Mouse (Mus musculus) brown adipose tissue, adult 24 weeks (tissue): ENCODE measurements around the gene Olfr1356. TPM values are rescaled to one million over a fixed set of nuclear protein-coding genes. Genes with fewer than 3 reads are reported as not detected.
"Not testable (repeated sequence)": the region's sequence is repeated elsewhere in the genome, so short reads cannot be mapped to it uniquely, and the experiment has no call there.

Source experiments
- H3K27ac ChIP-seq: fragments of 200-500 bp; replicated peaks from 2 replicates; pipeline ENCODE4 v1.5.1; 2012; ENCODE audit warnings: low read depth, mild to moderate bottlenecking, low read length
- H3K4me1 ChIP-seq: fragments of 200-500 bp; 2 replicates; pipeline ENCODE4 v1.6.1; 2012; ENCODE audit warnings: low read length, mixed read lengths; ENCODE audit not compliant: control insufficient read depth, insufficient read depth, insufficient read length
- H3K4me3 ChIP-seq: fragments of 200-500 bp; 2 replicates; pipeline ENCODE4 v1.5.1; 2012; ENCODE audit warnings: low read depth, mild to moderate bottlenecking, low read length, moderate library complexity; ENCODE audit not compliant: insufficient read depth
- polyA plus RNA-seq: library from polyadenylated mRNA; stranded (reverse); fragments of >200 nt; gene quantifications from 2 replicates; pipeline ENCODE4 v1.2.4, GENCODE M21; 2012; ENCODE audit not compliant: missing spikeins, insufficient read depth, insufficient read length

Olfr1356 gene
- not detected in 2 replicates for polyA plus RNA-seq

DNA sequence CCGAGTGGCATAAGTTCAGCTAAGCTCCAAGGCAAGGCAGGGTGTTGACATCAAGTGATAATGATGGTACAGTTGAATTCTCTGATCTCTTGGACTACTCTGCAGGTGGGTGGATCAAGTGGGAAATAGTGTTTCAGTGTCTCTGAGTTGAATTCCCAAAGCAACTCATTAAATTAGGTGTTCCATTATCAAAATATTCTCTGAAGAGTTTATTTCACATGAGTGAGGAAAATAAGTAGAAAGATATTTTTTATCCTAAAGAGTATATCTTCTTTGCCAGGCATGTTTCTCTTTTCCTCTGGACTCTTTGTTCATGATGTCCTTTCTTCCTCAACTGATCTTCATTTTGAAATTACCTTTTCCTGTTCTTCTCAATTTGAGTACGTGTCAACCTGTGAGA is at the start of gene Olfr1356:
TSS of gene Olfr1356 (minus strand) at position 101 of the 400 bp plus-strand sequence.
- Histone ChIP-seq H3K4me1 (no peaks in the 10 kb centered on the region), H3K4me3 (no peak within 1 kb of the TSS), H3K27ac (no peak within 1 kb of the TSS)

GRCm38 (mm10) chr10:78875240-78875639 is 23.3 kb upstream of the Olfr1356 start, which contains the start of gene Olfr1355:
Gene Olfr1355, plus strand, starts transcription at chr10:78875540.
- no peak within 1 kb of the TSS for H3K4me3 ChIP-seq
- H3K27ac ChIP-seq, result no peak within 1 kb of the TSS
- no peaks in the 10 kb centered on the region for H3K4me1 ChIP-seq

DNA sequence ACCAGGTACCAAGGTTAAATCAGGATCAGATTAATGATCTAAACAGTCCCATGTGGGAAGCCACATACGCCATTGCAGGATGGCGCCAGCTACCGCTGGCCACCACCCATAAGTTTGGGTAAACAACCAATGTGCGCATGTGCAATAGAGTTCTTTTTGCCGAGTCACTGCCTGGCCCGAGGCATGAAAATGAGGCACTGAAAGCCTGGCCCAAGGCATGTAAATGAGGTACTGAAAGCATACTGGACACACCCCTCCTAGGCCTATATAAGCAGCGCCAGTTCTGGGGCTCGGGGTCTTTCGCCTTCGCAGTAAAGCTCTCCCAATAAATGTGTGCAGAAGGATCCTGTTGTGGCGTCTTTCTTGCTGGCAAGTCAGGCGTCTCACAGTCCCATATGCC is 11.5 kb downstream of the Olfr1356 start:
- not testable (repeated sequence) for H3K27ac ChIP-seq, H3K4me1 ChIP-seq, H3K4me3 ChIP-seq

DNA sequence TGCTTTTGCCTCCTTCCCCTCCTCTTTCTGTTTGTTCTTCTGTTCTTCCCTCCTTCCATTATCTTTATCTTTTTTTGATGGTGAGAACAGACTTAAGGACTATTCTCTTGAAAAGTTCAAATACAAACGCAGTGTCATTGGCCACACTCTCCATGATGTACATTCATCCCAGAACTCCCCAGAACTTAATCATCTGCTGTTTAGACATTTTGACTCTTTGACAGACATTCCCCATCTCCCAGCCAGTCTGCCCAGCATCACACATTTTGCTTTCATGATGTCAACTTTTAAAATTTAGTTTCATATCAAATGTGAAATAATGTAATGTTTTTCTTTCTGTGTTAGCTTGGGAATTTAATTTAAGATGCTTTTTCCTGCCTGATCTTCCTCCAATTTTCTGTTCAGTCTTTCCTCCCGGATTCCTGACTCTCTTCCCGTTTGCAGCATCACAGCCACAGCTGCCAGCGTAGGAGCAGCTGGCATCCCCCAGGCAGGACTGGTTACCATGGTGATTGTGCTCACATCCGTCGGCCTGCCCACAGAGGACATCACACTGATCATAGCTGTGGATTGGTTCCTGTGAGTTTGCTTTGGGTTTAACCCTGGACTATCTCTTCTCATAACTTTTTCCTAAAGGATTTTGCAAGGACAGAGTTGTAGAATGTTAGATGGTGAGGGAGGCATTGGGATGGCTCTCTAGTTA is 39.5 kb downstream of the Olfr1356 start:
- Histone ChIP-seq H3K27ac (no peak overlapping the region), H3K4me1 (no peaks in the 10 kb centered on the region), H3K4me3 (no peak overlapping the region)

- no peak overlapping the region for H3K27ac ChIP-seq
- no peaks in the 10 kb centered on the region for H3K4me1 ChIP-seq
- no peak overlapping the region for H3K4me3 ChIP-seq
These were observed 50.5 kb downstream of the Olfr1356 start for GRCm38 (mm10) chr10:78801449-78801848.

Other genes starting within 250 kb of the Olfr1356 start
- not detected in 2 replicates for gene Olfr1357, start 234.1 kb downstream of the Olfr1356 start, polyA plus RNA-seq
- gene Casp14, start 133.9 kb downstream of the Olfr1356 start, polyA plus RNA-seq, result not detected in 2 replicates
- gene Ccdc105, start 99.1 kb downstream of the Olfr1356 start, polyA plus RNA-seq, result not detected in 2 replicates
- gene Slc1a6, start 71.7 kb downstream of the Olfr1356 start, polyA plus RNA-seq, result not detected in 2 replicates
- gene Olfr1355, start 23.4 kb upstream of the Olfr1356 start, polyA plus RNA-seq, result not detected in 2 replicates
- not detected in 2 replicates for gene Olfr1354, start 61.0 kb upstream of the Olfr1356 start, polyA plus RNA-seq
- gene Olfr8, start 98.5 kb upstream of the Olfr1356 start, polyA plus RNA-seq, result not detected in 2 replicates
- not detected in 2 replicates for gene Olfr1353, start 111.1 kb upstream of the Olfr1356 start, polyA plus RNA-seq
- not detected in 2 replicates for gene Olfr1352, start 128.9 kb upstream of the Olfr1356 start, polyA plus RNA-seq
- gene Olfr1351, start 160.3 kb upstream of the Olfr1356 start, polyA plus RNA-seq, result not detected in 2 replicates
- gene Olfr57, start 176.6 kb upstream of the Olfr1356 start, polyA plus RNA-seq, result not detected in 2 replicates
- gene 2610008E11Rik, start 245.4 kb upstream of the Olfr1356 start, polyA plus RNA-seq, result 6.9 and 7.3 TPM in 2 replicates